Mouse (Mus musculus) liver, adult 2 months (tissue): ENCODE results near the gene Zfp423.

Experiments
- CTCF ChIP-seq: fragments of 200-500 bp; IDR thresholded peaks from 2 replicates; pipeline ENCODE4 v1.5.1; 2011; ENCODE audit warnings: low read depth, low read length, control low read depth
- POLR2A ChIP-seq: fragments of 200-500 bp; IDR thresholded peaks from 2 replicates; pipeline ENCODE4 v1.6.1; 2011; ENCODE audit warnings: low read length, control low read depth; ENCODE audit not compliant: insufficient read depth; ENCODE audit errors: extremely low read depth

DNA sequence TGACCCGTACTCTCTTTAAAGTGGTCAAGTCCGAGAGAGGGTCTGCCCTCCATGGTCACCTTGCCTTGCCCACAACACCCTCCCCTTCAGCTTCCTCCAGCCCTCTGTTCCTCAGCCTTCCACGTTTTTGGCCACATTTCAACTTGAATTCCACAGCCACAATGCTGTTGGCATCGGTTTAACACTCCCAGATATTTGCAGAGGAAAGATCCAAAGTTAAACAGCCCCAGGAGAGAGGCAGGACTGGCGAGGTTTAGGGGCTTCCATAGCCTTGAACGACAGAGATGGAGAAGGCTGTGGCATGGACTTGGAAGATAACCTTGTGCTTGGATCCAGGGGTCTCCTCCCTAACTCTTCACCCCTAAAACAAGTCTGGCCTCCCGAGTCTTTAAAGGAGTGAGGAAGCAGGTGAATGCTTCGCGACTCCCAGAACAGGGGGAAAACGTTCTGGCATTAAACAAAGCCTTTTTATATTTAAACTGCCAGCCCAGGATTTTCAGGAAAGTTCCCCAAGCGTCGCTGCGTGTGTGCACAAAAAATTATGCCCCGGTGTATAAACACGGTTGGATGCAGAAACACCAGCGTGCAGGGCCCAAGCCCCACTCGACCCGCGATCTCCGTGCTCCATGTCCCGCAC lies 14.8 kb upstream of the Zfp423 start:
- TF ChIP-seq CTCF (no peak), POLR2A (no peak)
